Mouse (Mus musculus): ENCODE results near the gene Prr36. TPM values are rescaled to one million over a fixed set of nuclear protein-coding genes. Genes with fewer than 3 reads are reported as not detected.

Gene Prr36
- polyA plus RNA-seq, 1 experiment, result 7.2 TPM

DNA sequence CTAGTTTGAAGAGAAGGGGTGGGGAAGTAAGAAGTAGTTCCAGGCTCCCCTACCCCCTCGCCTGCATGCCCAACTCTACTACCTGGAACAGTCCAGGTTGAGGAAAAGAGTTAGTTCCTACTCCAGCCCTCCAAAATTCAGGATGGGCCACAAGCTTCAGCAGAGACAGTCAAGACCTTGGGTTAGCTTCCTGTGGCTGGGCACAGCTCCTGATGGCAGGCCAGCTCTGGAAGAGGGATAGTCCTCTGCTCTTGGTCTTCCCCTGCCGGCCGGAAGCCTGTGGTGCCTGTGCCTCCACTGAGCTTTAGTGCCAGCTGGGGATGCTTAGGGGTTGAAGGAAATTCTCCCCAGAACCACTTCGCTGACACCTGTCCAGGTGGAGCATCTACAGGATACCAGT, 9.1 kb upstream of the Prr36 start:
- no peak overlapping the region for H3K27ac ChIP-seq (ENCODE audit: insufficient read depth, low read length)
- no peaks in the 10 kb centered on the region for H3K4me1 ChIP-seq (ENCODE audit: control insufficient read depth, insufficient read depth, low read length)
- peaks cover 3% of the 10 kb centered on the region for H3K27me3 ChIP-seq (ENCODE audit: control insufficient read depth, insufficient read depth, low read length, poor library complexity, severe bottlenecking)
- no peak for TF ChIP-seq EP300 (IDR thresholded peaks at IDR 0.05; ENCODE audit: insufficient read depth, low read depth, low read length)
- no peak for TF ChIP-seq POLR2A (IDR thresholded peaks at IDR 0.05; ENCODE audit: insufficient read depth, low read length)
- TF ChIP-seq CTCF (IDR thresholded peaks at IDR 0.05; ENCODE audit: low read depth, low read length), result no peak
- H3K4me3 ChIP-seq (ENCODE audit: low read depth, low read length), result peak overlapping the region; percentile 46; the same call in 1 of the 2 replicates
- no peaks in the 10 kb centered on the region for H3K36me3 ChIP-seq (ENCODE audit: control insufficient read depth, insufficient read depth, low read length, poor library complexity, severe bottlenecking)
- H3K9me3 ChIP-seq (replicated peaks; ENCODE audit: control insufficient read depth, insufficient read depth, low read length, poor library complexity, severe bottlenecking), result no peaks in the 10 kb centered on the region
- H3K9ac ChIP-seq (ENCODE audit: low read depth, poor library complexity, severe bottlenecking), result no peak overlapping the region

DNA sequence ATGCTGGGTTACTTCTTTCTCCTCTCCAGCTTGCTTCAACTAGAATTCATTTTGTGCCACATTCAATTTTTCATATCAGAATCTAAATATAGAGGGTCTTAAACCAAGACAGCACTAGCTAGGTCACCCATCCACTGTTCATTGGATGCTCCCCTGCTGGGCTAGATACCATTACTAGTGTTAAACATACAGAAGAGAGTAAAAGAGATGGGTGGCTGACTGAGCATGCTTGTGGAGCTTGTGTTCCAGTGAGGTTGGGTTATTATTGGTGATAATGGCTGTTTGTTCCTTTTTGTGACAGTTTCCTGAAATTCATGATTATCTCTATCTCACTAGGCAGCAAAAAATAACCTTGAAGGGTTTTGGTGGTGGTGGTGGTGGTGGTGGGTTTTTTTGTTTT, 4.8 kb upstream of the Prr36 start:
- Histone ChIP-seq H3K9me3 (replicated peaks; ENCODE audit: control insufficient read depth, insufficient read depth, low read length, poor library complexity, severe bottlenecking) (no peaks in the 10 kb centered on the region), H3K36me3 (ENCODE audit: control insufficient read depth, insufficient read depth, low read length, poor library complexity, severe bottlenecking) (no peaks in the 10 kb centered on the region), H3K27ac (ENCODE audit: insufficient read depth, low read length) (no peak overlapping the region), H3K9ac (ENCODE audit: low read depth, poor library complexity, severe bottlenecking) (no peak overlapping the region), H3K4me1 (ENCODE audit: control insufficient read depth, insufficient read depth, low read length) (no peaks in the 10 kb centered on the region), H3K4me3 (ENCODE audit: low read depth, low read length) (no peak overlapping the region), H3K27me3 (ENCODE audit: control insufficient read depth, insufficient read depth, low read length, poor library complexity, severe bottlenecking) (peaks cover 3% of the 10 kb centered on the region)
- TF ChIP-seq POLR2A (IDR thresholded peaks at IDR 0.05; ENCODE audit: insufficient read depth, low read length) (no peak), EP300 (IDR thresholded peaks at IDR 0.05; ENCODE audit: insufficient read depth, low read depth, low read length) (no peak), CTCF (IDR thresholded peaks at IDR 0.05; ENCODE audit: low read depth, low read length) (no peak)

DNA sequence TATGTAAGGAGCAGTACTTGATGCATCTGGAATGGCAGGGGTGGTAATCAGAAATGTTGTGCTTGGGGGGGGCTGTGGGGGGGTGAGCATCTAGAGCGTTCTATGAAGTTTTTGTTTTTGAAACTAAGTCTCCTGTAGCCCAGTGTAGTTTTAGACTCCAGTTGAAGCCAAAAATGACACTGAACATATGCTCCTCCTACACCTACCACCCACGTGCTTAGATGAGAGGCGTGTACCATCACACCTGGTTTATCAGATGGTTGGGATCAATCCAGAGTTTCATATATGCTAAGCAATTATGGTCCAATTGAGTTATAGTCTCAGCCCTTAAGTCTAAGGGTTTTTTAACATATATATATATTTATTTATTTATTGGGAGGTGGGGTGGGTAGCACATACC, 2.4 kb upstream of the Prr36 start:
- Histone ChIP-seq H3K4me1 (ENCODE audit: control insufficient read depth, insufficient read depth, low read length) (peaks cover 3% of the 10 kb centered on the region), H3K4me3 (ENCODE audit: low read depth, low read length) (no peak overlapping the region), H3K27ac (ENCODE audit: insufficient read depth, low read length) (no peak overlapping the region), H3K9ac (ENCODE audit: low read depth, poor library complexity, severe bottlenecking) (no peak overlapping the region), H3K9me3 (replicated peaks; ENCODE audit: control insufficient read depth, insufficient read depth, low read length, poor library complexity, severe bottlenecking) (no peaks in the 10 kb centered on the region), H3K27me3 (ENCODE audit: control insufficient read depth, insufficient read depth, low read length, poor library complexity, severe bottlenecking) (peaks cover 3% of the 10 kb centered on the region), H3K36me3 (ENCODE audit: control insufficient read depth, insufficient read depth, low read length, poor library complexity, severe bottlenecking) (no peaks in the 10 kb centered on the region)
- no peak for TF ChIP-seq EP300 (IDR thresholded peaks at IDR 0.05; ENCODE audit: insufficient read depth, low read depth, low read length)
- TF ChIP-seq POLR2A (IDR thresholded peaks at IDR 0.05; ENCODE audit: insufficient read depth, low read length), result no peak

DNA sequence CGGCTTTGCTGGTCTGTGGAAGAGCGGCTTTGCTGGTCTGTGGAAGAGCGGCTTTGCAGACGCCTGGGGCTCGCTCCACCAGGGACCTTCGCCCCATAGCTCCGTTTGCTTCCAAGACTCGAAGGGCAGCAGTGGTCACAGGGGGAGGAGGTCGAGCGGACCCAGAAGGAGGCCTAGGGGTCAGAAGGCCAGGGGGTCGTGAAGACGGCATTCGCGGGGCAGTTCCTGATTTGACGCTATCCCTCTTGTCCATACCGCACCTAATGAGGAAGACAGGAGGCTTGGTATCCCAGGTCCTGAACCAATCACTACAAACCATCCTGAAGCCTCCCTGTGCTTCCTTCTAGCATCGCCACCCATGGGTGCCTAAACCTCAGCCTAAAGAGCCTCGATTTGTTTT, 963 bp downstream of the Prr36 start:
- no peak for TF ChIP-seq POLR2A (IDR thresholded peaks at IDR 0.05; ENCODE audit: insufficient read depth, low read length)
- TF ChIP-seq EP300 (IDR thresholded peaks at IDR 0.05; ENCODE audit: insufficient read depth, low read depth, low read length), result no peak
- TF ChIP-seq CTCF (IDR thresholded peaks at IDR 0.05; ENCODE audit: low read depth, low read length), result no peak
- H3K27ac ChIP-seq (ENCODE audit: insufficient read depth, low read length), result no peak overlapping the region
- no peaks in the 10 kb centered on the region; the same call in 1 of the 2 replicates for H3K27me3 ChIP-seq (ENCODE audit: control insufficient read depth, insufficient read depth, low read length, poor library complexity, severe bottlenecking)
- no peaks in the 10 kb centered on the region for H3K9me3 ChIP-seq (replicated peaks; ENCODE audit: control insufficient read depth, insufficient read depth, low read length, poor library complexity, severe bottlenecking)
- H3K4me3 ChIP-seq (ENCODE audit: low read depth, low read length), result peak overlapping the region; percentile 66
- H3K36me3 ChIP-seq (ENCODE audit: control insufficient read depth, insufficient read depth, low read length, poor library complexity, severe bottlenecking), result no peaks in the 10 kb centered on the region
- H3K9ac ChIP-seq (ENCODE audit: low read depth, poor library complexity, severe bottlenecking), result peak overlapping the region; percentile 65
- peaks cover 4% of the 10 kb centered on the region for H3K4me1 ChIP-seq (ENCODE audit: control insufficient read depth, insufficient read depth, low read length)

DNA sequence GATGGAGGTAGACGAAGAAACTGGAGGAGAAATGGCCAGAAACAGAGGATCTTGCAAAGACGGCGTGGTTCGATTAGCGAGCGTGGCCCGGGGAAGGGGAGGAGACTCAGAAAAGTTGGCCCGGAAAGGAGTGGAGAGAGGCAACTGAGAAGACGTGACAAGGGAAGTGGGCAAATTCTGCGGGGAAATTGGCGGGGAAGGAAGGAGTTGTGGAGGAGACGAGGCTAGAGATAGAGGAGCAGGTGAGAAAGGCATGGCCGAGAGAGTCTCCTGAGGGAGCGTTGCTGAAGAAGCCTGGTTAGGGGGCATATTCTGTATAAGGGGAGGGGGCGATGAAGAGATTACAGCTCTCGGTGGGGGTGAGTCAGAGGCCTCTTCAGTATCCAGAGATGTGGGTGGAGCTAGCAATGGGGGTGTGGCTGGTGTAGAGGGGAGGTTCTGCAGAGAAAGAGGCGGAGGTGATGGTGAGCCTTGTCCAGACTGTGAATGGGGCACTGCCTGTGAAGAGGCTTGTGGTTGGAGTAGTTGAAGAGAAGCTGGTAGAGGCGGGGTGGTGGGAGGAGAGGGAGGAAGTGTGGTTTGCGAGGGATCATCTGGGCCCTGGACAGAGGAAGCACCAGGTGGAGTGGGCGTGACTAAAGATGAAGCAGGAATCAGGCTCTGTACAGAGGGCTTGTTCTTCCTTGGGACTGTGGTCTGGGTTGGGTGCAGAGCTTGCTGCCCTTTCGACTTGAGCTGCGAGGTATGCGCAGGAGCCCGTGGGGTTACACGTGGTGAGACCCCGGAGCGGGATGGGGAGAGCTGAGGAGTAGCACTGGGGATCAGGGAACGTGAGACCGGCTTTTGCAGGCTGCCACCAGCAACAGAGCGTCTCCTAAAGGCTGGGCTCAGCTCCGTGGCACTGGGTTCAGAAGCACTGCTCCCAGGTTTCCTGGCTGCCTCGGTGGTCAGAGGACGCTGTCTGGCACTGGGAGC, 3.0 kb downstream of the Prr36 start:
- H3K27me3 ChIP-seq (ENCODE audit: control insufficient read depth, insufficient read depth, low read length, poor library complexity, severe bottlenecking), result no peaks in the 10 kb centered on the region; the same call in 1 of the 2 replicates
- H3K27ac ChIP-seq (ENCODE audit: insufficient read depth, low read length), result no peak overlapping the region
- peak overlapping the region; percentile 26 for H3K4me3 ChIP-seq (ENCODE audit: low read depth, low read length)
- no peaks in the 10 kb centered on the region for H3K9me3 ChIP-seq (replicated peaks; ENCODE audit: control insufficient read depth, insufficient read depth, low read length, poor library complexity, severe bottlenecking)
- peaks cover 4% of the 10 kb centered on the region for H3K4me1 ChIP-seq (ENCODE audit: control insufficient read depth, insufficient read depth, low read length)
- H3K9ac ChIP-seq (ENCODE audit: low read depth, poor library complexity, severe bottlenecking), result 0 out of 2 replicates have a peak overlapping the region, but pooled peaks have one; percentile 7
- no peak for TF ChIP-seq CTCF (IDR thresholded peaks at IDR 0.05; ENCODE audit: low read depth, low read length)
- TF ChIP-seq EP300 (IDR thresholded peaks at IDR 0.05; ENCODE audit: insufficient read depth, low read depth, low read length), result no peak
- TF ChIP-seq POLR2A (IDR thresholded peaks at IDR 0.05; ENCODE audit: insufficient read depth, low read length), result no peak
- no peaks in the 10 kb centered on the region for H3K36me3 ChIP-seq (ENCODE audit: control insufficient read depth, insufficient read depth, low read length, poor library complexity, severe bottlenecking)
